Mouse (Mus musculus): ENCODE results near the gene Dnm2. TPM values are rescaled to one million over a fixed set of nuclear protein-coding genes. Genes with fewer than 3 reads are reported as not detected.

The Dnm2 gene
- polyA plus RNA-seq, 1 experiment from 2014 or later = 76.1 TPM

DNA sequence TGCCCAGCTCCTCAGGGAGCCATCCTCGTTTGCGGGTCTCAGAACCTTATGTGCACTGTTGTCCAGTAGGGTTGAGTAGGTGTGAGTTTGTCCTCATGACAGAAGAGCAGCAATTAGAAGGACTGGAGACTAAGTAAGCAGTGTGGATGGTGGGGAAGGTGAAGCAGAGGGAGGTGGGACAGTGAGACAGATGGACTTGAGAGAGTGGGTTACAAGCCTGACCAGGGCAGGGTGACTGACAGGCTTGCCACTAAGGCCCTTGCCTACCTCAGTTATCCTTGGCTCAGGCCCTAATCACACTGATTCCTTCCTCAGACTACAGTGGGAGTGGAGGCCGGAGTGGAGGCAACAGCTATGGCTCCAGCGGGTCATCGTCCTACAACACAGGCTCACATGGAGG lies 21.0 kb upstream of the Dnm2 start:
- peaks cover 51% of the 10 kb centered on the region for H3K36me3 ChIP-seq (ENCODE audit: control insufficient read depth, insufficient read depth)
- H3K9ac ChIP-seq (replicated peaks; ENCODE audit: low read depth, low read length) = no peak overlapping the region
- H3K4me2 ChIP-seq (ENCODE audit: low read length) = no peak overlapping the region
- H3K27me3 ChIP-seq (replicated peaks; ENCODE audit: control insufficient read depth, insufficient read depth, low read length) = no peaks in the 10 kb centered on the region
- ATAC-seq = no peak
- no peak overlapping the region for H3K4me3 ChIP-seq (replicated peaks; ENCODE audit: low read length)
- H3K4me1 ChIP-seq (replicated peaks; ENCODE audit: control insufficient read depth, insufficient read depth, low read length) = no peaks in the 10 kb centered on the region
- WGBS = 96% methylated on average over 5 of the region's 5 CpGs
- no peak overlapping the region for H3K27ac ChIP-seq (ENCODE audit: low read length)
- H3K9me3 ChIP-seq (ENCODE audit: control insufficient read depth, low read length) = no peaks in the 10 kb centered on the region

DNA sequence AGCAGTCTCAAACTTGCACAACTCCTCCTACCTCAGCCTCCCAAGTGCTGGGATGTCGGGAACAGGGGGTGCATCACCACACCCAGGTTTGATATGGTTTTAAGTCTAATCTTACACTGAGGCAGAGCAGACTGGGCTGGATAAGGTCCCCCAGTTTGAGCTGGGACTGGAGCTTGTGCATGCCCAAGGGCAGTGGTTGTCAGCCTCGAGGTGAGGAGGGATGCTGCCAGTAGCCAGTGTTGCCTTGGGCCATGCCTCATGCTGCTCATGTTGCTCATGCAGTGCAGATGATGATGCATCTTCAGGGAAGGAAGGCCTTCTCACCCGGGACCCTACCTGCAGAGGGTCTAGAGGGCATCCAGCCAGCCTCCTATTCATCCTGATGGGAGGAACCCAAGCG lies 19.2 kb upstream of the Dnm2 start:
- WGBS = 84% methylated on average over 4 of the region's 4 CpGs
- no peaks in the 10 kb centered on the region for H3K27me3 ChIP-seq (replicated peaks; ENCODE audit: control insufficient read depth, insufficient read depth, low read length)
- H3K4me1 ChIP-seq (replicated peaks; ENCODE audit: control insufficient read depth, insufficient read depth, low read length) = no peaks in the 10 kb centered on the region
- H3K27ac ChIP-seq (ENCODE audit: low read length) = no peak overlapping the region
- H3K9ac ChIP-seq (replicated peaks; ENCODE audit: low read depth, low read length) = no peak overlapping the region
- no peak for ATAC-seq
- peaks cover 35% of the 10 kb centered on the region for H3K36me3 ChIP-seq (ENCODE audit: control insufficient read depth, insufficient read depth)
- H3K4me3 ChIP-seq (replicated peaks; ENCODE audit: low read length) = no peak overlapping the region
- H3K9me3 ChIP-seq (ENCODE audit: control insufficient read depth, low read length) = no peaks in the 10 kb centered on the region
- no peak overlapping the region for H3K4me2 ChIP-seq (ENCODE audit: low read length)

DNA sequence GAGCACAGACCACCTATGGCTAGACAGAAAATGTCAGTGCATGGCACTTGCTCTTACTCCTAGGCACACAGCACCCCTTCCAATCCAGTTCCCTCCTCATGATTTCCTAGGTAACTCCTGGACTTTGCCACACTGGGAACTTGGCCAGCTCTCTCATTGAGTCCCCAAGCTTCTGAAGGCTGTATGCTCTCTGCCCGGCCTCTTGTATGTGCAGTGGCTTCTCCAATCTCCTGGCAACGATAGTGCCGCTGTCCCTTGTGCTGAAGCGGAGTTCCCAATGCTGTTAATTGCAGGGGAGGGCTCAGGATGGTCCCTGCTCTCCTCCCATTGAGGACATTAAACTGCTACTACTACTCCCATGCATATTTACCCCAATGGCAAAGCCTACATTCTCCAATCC lies 16.8 kb upstream of the Dnm2 start:
- H3K27me3 ChIP-seq (replicated peaks; ENCODE audit: control insufficient read depth, insufficient read depth, low read length) = no peaks in the 10 kb centered on the region
- no peak for ATAC-seq
- H3K4me1 ChIP-seq (replicated peaks; ENCODE audit: control insufficient read depth, insufficient read depth, low read length) = peaks cover 13% of the 10 kb centered on the region
- no peak overlapping the region for H3K4me3 ChIP-seq (replicated peaks; ENCODE audit: low read length)
- H3K36me3 ChIP-seq (ENCODE audit: control insufficient read depth, insufficient read depth) = peaks cover 24% of the 10 kb centered on the region
- H3K9me3 ChIP-seq (ENCODE audit: control insufficient read depth, low read length) = no peaks in the 10 kb centered on the region
- H3K4me2 ChIP-seq (ENCODE audit: low read length) = no peak overlapping the region
- H3K9ac ChIP-seq (replicated peaks; ENCODE audit: low read depth, low read length) = no peak overlapping the region
- 20% methylated on average over 4 of the region's 4 CpGs for WGBS
- H3K27ac ChIP-seq (ENCODE audit: low read length) = no peak overlapping the region

DNA sequence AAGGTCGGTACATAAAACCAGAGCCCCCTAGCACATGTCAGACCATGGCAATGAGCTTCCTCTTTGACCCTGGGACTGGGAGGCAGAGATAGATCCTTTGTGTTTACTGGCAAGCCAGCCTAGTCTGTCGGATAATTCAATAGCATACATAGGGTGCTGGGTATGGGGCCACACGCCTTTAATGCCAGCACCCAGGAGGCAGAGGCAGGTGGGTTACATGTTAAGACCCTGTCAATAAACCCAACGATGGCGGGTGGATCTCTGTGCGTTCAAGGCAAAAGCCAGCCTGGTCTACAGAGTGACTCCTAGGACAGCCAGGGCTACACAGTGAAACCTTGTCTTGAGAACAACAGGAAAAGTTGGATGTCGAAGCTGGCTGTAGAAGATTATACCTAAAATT lies 16.1 kb upstream of the Dnm2 start:
- Histone ChIP-seq H3K9me3 (ENCODE audit: control insufficient read depth, low read length) (no peaks in the 10 kb centered on the region), H3K9ac (replicated peaks; ENCODE audit: low read depth, low read length) (no peak overlapping the region), H3K4me3 (replicated peaks; ENCODE audit: low read length) (no peak overlapping the region), H3K4me1 (replicated peaks; ENCODE audit: control insufficient read depth, insufficient read depth, low read length) (peaks cover 16% of the 10 kb centered on the region), H3K27me3 (replicated peaks; ENCODE audit: control insufficient read depth, insufficient read depth, low read length) (no peaks in the 10 kb centered on the region), H3K36me3 (ENCODE audit: control insufficient read depth, insufficient read depth) (peaks cover 22% of the 10 kb centered on the region), H3K27ac (ENCODE audit: low read length) (no peak overlapping the region), H3K4me2 (ENCODE audit: low read length) (no peak overlapping the region)
- ATAC-seq = no peak
- 71% methylated on average over 7 of the region's 7 CpGs for WGBS

DNA sequence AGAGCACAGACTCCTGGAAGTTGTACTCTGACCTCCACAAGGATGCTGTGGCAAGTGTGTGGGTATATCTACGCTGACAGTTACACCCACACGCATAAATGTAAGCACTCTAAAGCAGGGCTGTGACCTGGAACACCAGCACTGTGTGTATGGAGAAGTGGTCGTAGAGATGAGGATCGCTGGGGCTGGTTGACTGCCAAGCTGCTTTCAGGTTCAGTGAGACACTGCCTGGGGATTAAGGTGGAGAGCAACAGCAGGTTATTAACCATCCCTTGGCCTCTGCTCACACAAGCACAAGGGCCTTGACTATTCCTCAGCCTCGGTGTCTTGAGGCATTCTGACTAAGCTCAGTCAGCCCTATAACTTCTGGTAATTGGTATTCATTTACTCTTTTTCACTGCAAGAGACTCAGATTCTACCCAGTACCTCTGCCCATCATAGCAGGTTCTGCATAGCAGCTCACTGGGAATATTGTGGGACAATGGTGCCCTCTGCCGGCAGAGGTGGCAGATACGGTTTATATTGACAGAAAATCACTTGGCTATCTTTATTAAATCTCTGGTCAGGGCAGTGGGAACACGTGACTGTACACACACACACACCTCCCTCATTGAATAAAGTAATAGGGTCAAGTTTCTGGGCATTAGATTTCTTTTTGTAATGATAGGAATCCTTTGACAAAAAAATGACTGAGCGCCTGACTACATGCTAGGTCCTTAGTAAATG lies 15.0 kb upstream of the Dnm2 start:
- Histone ChIP-seq H3K27me3 (replicated peaks; ENCODE audit: control insufficient read depth, insufficient read depth, low read length) (no peaks in the 10 kb centered on the region), H3K9me3 (ENCODE audit: control insufficient read depth, low read length) (no peaks in the 10 kb centered on the region), H3K4me3 (replicated peaks; ENCODE audit: low read length) (no peak overlapping the region), H3K27ac (ENCODE audit: low read length) (peak overlapping the region; percentile 4; the same call in 1 of the 2 replicates), H3K4me1 (replicated peaks; ENCODE audit: control insufficient read depth, insufficient read depth, low read length) (peaks cover 16% of the 10 kb centered on the region), H3K36me3 (ENCODE audit: control insufficient read depth, insufficient read depth) (peaks cover 13% of the 10 kb centered on the region), H3K9ac (replicated peaks; ENCODE audit: low read depth, low read length) (no peak overlapping the region), H3K4me2 (ENCODE audit: low read length) (no peak overlapping the region)
- ATAC-seq = peak; percentile 7
- 35% methylated on average over 9 of the region's 9 CpGs for WGBS

DNA sequence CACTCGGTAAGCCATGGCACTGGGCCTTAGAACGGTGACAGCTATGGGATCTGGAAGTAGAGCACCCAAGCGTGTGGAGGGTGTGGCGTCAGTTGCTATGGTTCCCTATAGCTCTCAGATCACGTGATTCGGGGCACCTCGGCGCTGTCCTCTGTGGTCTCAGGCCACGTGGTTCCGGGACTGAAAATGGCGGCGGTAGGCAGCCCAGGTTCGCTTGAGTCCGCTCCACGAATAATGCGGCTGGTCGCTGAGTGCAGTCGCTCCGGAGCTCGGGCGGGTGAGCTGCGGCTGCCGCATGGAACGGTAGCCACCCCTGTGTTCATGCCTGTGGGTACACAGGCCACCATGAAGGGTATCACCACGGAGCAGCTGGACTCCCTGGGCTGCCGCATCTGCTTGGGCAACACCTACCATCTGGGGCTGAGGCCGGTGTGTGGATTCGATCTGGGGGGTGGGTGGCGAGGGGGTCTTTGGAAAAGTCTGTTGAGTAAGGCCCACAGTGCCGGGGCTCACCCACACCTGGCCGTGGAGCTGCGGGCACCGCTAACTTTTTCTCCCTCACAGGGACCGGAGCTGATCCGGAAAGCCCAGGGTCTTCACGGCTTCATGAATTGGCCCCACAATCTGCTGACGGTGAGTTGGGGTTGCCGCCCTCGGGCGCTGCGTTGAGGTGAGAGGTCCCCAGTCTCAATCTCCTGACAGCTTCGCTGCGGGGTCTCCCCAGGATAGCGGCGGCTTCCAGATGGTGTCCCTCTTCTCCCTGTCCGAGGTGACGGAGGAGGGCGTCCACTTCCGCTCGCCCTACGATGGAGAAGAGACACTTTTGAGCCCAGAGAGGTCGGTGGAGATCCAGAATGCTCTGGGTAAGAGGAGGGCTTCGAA lies 12.8 kb upstream of the Dnm2 start, which contains the start of gene Qtrt1:
Gene Qtrt1, plus strand, starts transcription at position 169 of the 882 bp plus-strand sequence.
- Histone ChIP-seq H3K4me1 (replicated peaks; ENCODE audit: control insufficient read depth, insufficient read depth, low read length) (peaks cover 16% of the 10 kb centered on the region), H3K36me3 (ENCODE audit: control insufficient read depth, insufficient read depth) (peaks cover 4% of the 10 kb centered on the region), H3K27me3 (replicated peaks; ENCODE audit: control insufficient read depth, insufficient read depth, low read length) (no peaks in the 10 kb centered on the region), H3K4me3 (replicated peaks; ENCODE audit: low read length) (peak within 1 kb of the TSS; percentile 88), H3K9me3 (ENCODE audit: control insufficient read depth, low read length) (no peaks in the 10 kb centered on the region), H3K9ac (replicated peaks; ENCODE audit: low read depth, low read length) (peak within 1 kb of the TSS; percentile 73), H3K27ac (ENCODE audit: low read length) (peak within 1 kb of the TSS; percentile 61), H3K4me2 (ENCODE audit: low read length) (peak within 1 kb of the TSS; percentile 88)
- WGBS = 2% methylated on average over 53 of the region's 53 CpGs
- peak; percentile 95 for ATAC-seq

DNA sequence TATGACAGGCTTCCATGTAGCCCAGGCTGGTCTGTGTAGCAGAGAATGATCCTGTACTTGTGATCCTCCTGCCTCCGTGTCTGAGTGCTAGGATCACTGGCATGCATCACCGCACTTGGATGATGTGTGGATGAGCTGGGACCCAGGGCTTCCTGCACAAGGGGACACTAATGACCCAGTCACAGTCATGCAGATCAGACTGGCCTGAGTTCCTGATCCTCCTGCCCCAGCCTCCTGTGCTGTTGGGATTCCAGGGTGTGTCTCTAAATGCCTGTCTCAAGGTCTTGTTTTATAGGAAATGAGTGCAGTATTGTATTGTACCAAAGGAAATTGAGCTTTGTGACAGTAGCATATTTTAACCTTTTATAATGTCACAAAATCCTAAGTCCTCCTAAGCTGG lies 6.8 kb upstream of the Dnm2 start:
- no peaks in the 10 kb centered on the region for H3K9me3 ChIP-seq (ENCODE audit: control insufficient read depth, low read length)
- H3K4me3 ChIP-seq (replicated peaks; ENCODE audit: low read length) = no peak overlapping the region
- ATAC-seq = no peak
- H3K27ac ChIP-seq (ENCODE audit: low read length) = no peak overlapping the region
- H3K36me3 ChIP-seq (ENCODE audit: control insufficient read depth, insufficient read depth) = peaks cover 10% of the 10 kb centered on the region
- H3K4me2 ChIP-seq (ENCODE audit: low read length) = no peak overlapping the region
- H3K9ac ChIP-seq (replicated peaks; ENCODE audit: low read depth, low read length) = no peak overlapping the region
- WGBS = 91% methylated on average over 2 of the region's 2 CpGs
- no peaks in the 10 kb centered on the region for H3K27me3 ChIP-seq (replicated peaks; ENCODE audit: control insufficient read depth, insufficient read depth, low read length)
- H3K4me1 ChIP-seq (replicated peaks; ENCODE audit: control insufficient read depth, insufficient read depth, low read length) = peaks cover 4% of the 10 kb centered on the region; the same call in 1 of the 2 replicates

DNA sequence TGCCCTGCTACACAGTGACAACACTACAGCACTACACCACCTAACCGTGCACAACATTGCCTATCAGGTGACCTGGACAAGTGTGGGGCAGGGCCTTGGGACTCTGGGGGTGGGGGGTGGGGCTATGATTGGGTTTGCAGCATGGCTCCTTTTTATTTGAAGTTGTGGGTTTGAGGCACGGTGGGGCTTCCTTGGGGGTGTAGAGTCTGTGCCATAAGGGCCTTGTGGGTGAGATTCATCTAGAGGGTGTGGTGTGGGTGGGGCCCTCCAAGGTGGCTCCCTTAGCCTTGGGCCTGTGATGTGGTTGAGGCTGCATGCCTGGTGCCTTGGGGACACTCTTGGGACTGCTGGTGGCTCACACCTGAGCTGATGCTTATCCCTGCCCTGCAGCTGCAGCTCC lies 5.1 kb upstream of the Dnm2 start:
- Histone ChIP-seq H3K9ac (replicated peaks; ENCODE audit: low read depth, low read length) (no peak overlapping the region), H3K9me3 (ENCODE audit: control insufficient read depth, low read length) (no peaks in the 10 kb centered on the region), H3K4me3 (replicated peaks; ENCODE audit: low read length) (no peak overlapping the region), H3K36me3 (ENCODE audit: control insufficient read depth, insufficient read depth) (peaks cover 10% of the 10 kb centered on the region), H3K27me3 (replicated peaks; ENCODE audit: control insufficient read depth, insufficient read depth, low read length) (no peaks in the 10 kb centered on the region), H3K4me1 (replicated peaks; ENCODE audit: control insufficient read depth, insufficient read depth, low read length) (no peaks in the 10 kb centered on the region; the same call in 1 of the 2 replicates), H3K4me2 (ENCODE audit: low read length) (no peak overlapping the region), H3K27ac (ENCODE audit: low read length) (no peak overlapping the region)
- WGBS = 97% methylated on average over 2 of the region's 2 CpGs
- no peak for ATAC-seq

DNA sequence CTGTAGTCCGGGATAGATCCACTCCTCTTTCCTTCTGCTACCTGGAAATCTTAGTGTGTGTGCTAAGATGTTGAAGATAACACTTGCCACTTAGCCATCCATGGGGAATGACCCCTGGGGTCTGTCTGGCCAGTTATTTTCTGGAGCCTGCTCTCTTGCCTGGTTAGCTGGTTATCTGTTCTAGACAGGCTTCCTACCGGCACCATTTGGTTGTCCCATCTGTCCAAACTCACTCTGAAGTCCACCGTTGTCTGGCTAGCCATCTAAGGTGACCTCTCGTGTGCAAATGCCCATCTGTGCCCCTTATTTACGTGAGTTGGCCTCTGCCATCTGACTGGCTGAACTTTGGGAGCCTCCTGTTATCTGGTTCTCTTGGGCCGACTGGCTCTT lies 843 bp downstream of the Dnm2 start:
- no peak overlapping the region for H3K27ac ChIP-seq (ENCODE audit: low read length)
- WGBS = 11% methylated on average over 6 of the region's 6 CpGs

More for the DNA sequence above, 843 bp downstream of the Dnm2 start:
- H3K4me1 ChIP-seq (replicated peaks; ENCODE audit: control insufficient read depth, insufficient read depth, low read length) = peaks cover 39% of the 10 kb centered on the region
- H3K4me3 ChIP-seq (replicated peaks; ENCODE audit: low read length) = peak overlapping the region; percentile 92
- no peaks in the 10 kb centered on the region for H3K27me3 ChIP-seq (replicated peaks; ENCODE audit: control insufficient read depth, insufficient read depth, low read length)
- peak overlapping the region; percentile 66 for H3K4me2 ChIP-seq (ENCODE audit: low read length)
- ATAC-seq = no peak
- H3K9me3 ChIP-seq (ENCODE audit: control insufficient read depth, low read length) = no peaks in the 10 kb centered on the region
- no peaks in the 10 kb centered on the region for H3K36me3 ChIP-seq (ENCODE audit: control insufficient read depth, insufficient read depth)
- peak overlapping the region; percentile 84 for H3K9ac ChIP-seq (replicated peaks; ENCODE audit: low read depth, low read length)

All from forebrain, embryonic 16.5 days (tissue).